Mouse (Mus musculus) thymus, adult 2 months (tissue): ENCODE measurements around the gene Ccdc163. TPM values are rescaled to one million over a fixed set of nuclear protein-coding genes. Genes with fewer than 3 reads are reported as not detected.

ENCODE experiments used
- DNase-seq: peaks from one replicate; pipeline ENCODE4 v3.0.0; 2021
- H3K27ac ChIP-seq: fragments of 200-500 bp; 2 replicates; pipeline ENCODE4 v1.5.1; 2012; ENCODE audit warnings: low read length, control low read depth; ENCODE audit not compliant: control insufficient read depth, insufficient read depth
- H3K27me3 ChIP-seq: fragments of 200-500 bp; 2 replicates; pipeline ENCODE4 v1.6.1; 2012; ENCODE audit warnings: mild to moderate bottlenecking, low read length, moderate library complexity, mixed read lengths; ENCODE audit not compliant: control insufficient read depth, insufficient read depth
- H3K36me3 ChIP-seq: fragments of 200-500 bp; 2 replicates; pipeline ENCODE4 v1.6.1; 2012; ENCODE audit warnings: mild to moderate bottlenecking, low read length, moderate library complexity; ENCODE audit not compliant: control insufficient read depth, insufficient read depth
- H3K4me1 ChIP-seq: fragments of 200-500 bp; replicated peaks from 2 replicates; pipeline ENCODE4 v1.6.1; 2012; ENCODE audit warnings: low read length; ENCODE audit not compliant: control insufficient read depth, insufficient read depth
- H3K4me3 ChIP-seq: fragments of 200-500 bp; 2 replicates; pipeline ENCODE4 v1.5.1; 2012; ENCODE audit warnings: mild to moderate bottlenecking, low read length, control low read depth, moderate library complexity; ENCODE audit not compliant: control insufficient read depth, insufficient read depth
- CTCF ChIP-seq: fragments of 200-500 bp; IDR thresholded peaks from 2 replicates; pipeline ENCODE4 v1.5.1; 2012; ENCODE audit warnings: mild to moderate bottlenecking, control low read depth, low read length, moderate library complexity, borderline replicate concordance; ENCODE audit not compliant: control insufficient read depth, poor library complexity, insufficient read depth; ENCODE audit errors: extremely low read depth
- POLR2A ChIP-seq: fragments of 200-500 bp; IDR thresholded peaks from 2 replicates; pipeline ENCODE4 v1.6.1; 2012; ENCODE audit warnings: mild to moderate bottlenecking, low read length, control low read depth, moderate library complexity; ENCODE audit not compliant: control insufficient read depth, poor library complexity, insufficient read depth; ENCODE audit errors: extremely low read depth
- WGBS: fragments of 180-500 bp; shearing (Covaris S2); methylation state at CpG from one replicate; pipeline ENCODE4 v1.1.7; 2018; 5-methylcytosine and 5-hydroxymethylcytosine counted together
- polyA plus RNA-seq: library from polyadenylated mRNA; depleted of rRNA; stranded (reverse); fragments of >200 nt; gene quantifications from 2 replicates; pipeline ENCODE4 v1.2.3, GENCODE M21; 2012

Ccdc163 gene
- polyA plus RNA-seq, 1 experiment = 48.2 TPM

- WGBS = 95% methylated on average over 5 of the region's 5 CpGs
- Histone ChIP-seq H3K27ac (no peak overlapping the region), H3K36me3 (no peaks in the 10 kb centered on the region), H3K4me1 (no peaks in the 10 kb centered on the region), H3K27me3 (no peaks in the 10 kb centered on the region), H3K4me3 (no peak overlapping the region)
- TF ChIP-seq POLR2A (no peak), CTCF (no peak)
- no peak for DNase-seq
These were observed 55.7 kb downstream of the Ccdc163 start for GRCm38 (mm10) chr4:116764001-116764400.

DNA sequence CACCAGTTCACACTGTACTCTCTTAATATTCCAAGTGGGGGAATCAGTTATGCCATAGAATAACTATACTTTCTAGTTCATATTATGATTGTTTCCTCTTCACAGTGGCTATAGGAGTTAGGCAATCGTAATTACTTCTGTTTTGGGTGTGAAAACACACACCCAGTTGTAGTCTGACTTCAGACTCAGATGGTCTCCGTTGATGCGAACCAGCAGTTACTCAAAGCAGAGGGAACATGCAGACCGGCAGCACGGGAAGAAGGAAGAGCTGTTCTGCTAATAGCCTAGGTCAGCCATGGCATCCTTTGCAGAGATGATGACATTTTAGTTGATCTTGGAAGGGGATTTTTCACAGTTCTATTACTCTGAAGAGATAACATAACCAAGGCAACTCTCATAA is 60.2 kb downstream of the Ccdc163 start:
- 95% methylated on average over 5 of the region's 5 CpGs for WGBS
- no peak for DNase-seq
- no peaks in the 10 kb centered on the region for H3K36me3 ChIP-seq
- H3K4me1 ChIP-seq = no peaks in the 10 kb centered on the region
- no peak overlapping the region for H3K4me3 ChIP-seq
- no peak for TF ChIP-seq CTCF
- TF ChIP-seq POLR2A = no peak
- H3K27ac ChIP-seq = no peak overlapping the region
- no peaks in the 10 kb centered on the region for H3K27me3 ChIP-seq

DNA sequence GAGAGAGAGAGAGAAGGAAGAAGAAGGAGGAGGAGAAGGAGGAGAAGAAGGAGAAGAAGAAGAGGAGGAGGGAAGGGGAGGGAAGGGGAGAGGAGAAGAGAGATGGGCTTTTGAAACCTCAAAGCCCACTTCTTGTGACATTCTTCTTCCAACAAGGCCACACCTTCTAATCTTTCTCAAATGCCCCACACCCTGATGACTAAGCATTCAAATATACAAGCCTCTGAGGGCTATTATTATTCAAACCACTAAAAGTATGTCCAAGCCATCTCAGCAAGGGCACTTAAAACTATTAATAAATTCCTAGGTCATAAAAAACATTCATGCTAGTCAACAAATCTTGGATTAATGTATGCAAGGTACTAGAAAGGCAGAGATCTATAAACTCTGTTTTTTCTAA is 60.8 kb downstream of the Ccdc163 start:
- TF ChIP-seq CTCF (no peak), POLR2A (no peak)
- Histone ChIP-seq H3K27me3 (no peaks in the 10 kb centered on the region), H3K4me3 (no peak overlapping the region), H3K36me3 (no peaks in the 10 kb centered on the region), H3K4me1 (no peaks in the 10 kb centered on the region), H3K27ac (no peak overlapping the region)
- DNase-seq = no peak

DNA sequence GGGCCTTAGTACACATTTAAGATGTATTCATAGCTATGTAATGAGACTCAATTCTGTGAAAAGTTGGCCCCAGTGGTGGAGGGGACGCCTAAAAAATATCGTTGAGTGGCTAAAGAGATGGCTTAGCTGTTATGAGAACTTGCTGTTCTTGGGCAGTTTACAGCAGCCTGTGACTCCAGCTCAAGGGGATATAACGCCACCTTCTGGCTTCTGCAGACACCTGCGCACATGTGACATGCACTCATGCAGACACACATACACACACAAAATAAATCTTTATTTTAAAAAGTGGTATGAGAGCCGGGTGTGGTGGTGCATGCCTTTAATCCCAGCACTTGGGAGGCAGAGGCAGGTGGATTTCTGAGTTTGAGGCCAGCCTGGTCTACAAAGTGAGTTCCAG is 68.1 kb downstream of the Ccdc163 start:
- no peak for DNase-seq

GRCm38 (mm10) chr4:116777079-116777478 is 68.8 kb downstream of the Ccdc163 start:
- WGBS = 96% methylated on average over 3 of the region's 3 CpGs
- Histone ChIP-seq H3K27ac (no peak overlapping the region), H3K4me3 (no peak overlapping the region), H3K36me3 (no peaks in the 10 kb centered on the region), H3K27me3 (no peaks in the 10 kb centered on the region), H3K4me1 (no peaks in the 10 kb centered on the region)
- TF ChIP-seq POLR2A = no peak
- TF ChIP-seq CTCF = no peak
- DNase-seq = no peak

More for the DNA sequence above, 68.1 kb downstream of the Ccdc163 start:
- 96% methylated on average over 5 of the region's 5 CpGs for WGBS
- Histone ChIP-seq H3K36me3 (no peaks in the 10 kb centered on the region), H3K4me1 (no peaks in the 10 kb centered on the region), H3K27ac (no peak overlapping the region), H3K4me3 (no peak overlapping the region), H3K27me3 (no peaks in the 10 kb centered on the region)
- TF ChIP-seq CTCF (no peak), POLR2A (no peak)

DNA sequence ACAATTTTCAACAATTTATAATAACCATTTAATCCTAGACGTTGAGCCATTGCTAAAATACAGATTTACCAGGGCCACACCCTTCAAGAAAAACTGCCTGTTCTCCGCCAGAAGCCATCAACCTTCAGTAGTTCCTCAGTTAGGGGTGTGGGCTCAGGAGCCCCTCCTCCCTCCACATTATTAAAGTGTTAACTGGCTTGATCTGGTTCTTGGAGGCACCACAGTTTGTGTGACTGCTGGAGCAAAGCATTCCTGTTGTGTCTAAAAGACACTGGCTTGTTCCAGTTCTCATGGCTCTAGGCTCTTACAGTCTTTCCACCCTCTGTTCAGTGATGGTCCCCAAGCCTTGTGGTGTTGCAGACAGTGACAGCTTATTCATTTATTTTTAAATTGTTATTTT is 72.2 kb downstream of the Ccdc163 start:
- DNase-seq = no peak
- Histone ChIP-seq H3K36me3 (no peaks in the 10 kb centered on the region), H3K27me3 (no peaks in the 10 kb centered on the region), H3K27ac (no peak overlapping the region), H3K4me1 (no peaks in the 10 kb centered on the region), H3K4me3 (no peak overlapping the region)
- WGBS = 86% methylated on average over 2 of the region's 2 CpGs
- TF ChIP-seq CTCF (no peak), POLR2A (no peak)

- H3K27me3 ChIP-seq = no peaks in the 10 kb centered on the region
- no peaks in the 10 kb centered on the region for H3K36me3 ChIP-seq
- no peak overlapping the region for H3K27ac ChIP-seq
- TF ChIP-seq CTCF (no peak), POLR2A (no peak)
- no peak overlapping the region for H3K4me3 ChIP-seq
- WGBS = 89% methylated on average over 2 of the region's 2 CpGs
- no peak for DNase-seq
- H3K4me1 ChIP-seq = no peaks in the 10 kb centered on the region
These were observed 73.1 kb downstream of the Ccdc163 start for GRCm38 (mm10) chr4:116781366-116781765.
